Mouse (Mus musculus) stomach, embryonic 14.5 days (tissue): Measurements from ENCODE around the gene Gatb. TPM values are rescaled to one million over a fixed set of nuclear protein-coding genes. Genes with fewer than 3 reads are reported as not detected.

Experiments
- ATAC-seq: fragments of 200-750 bp; cut with Nextera tagmentation; 2 replicates; pipeline ENCODE4 v1.8.0; 2017; ENCODE audit warnings: low read depth, moderate TSS enrichment; ENCODE audit not compliant: insufficient number of reproducible peaks, insufficient read depth, low FRiP score
- H3K27ac ChIP-seq: fragments of 300-500 bp; sonication (generic); 2 replicates; pipeline ENCODE4 v1.5.1; 2014; ENCODE audit warnings: mild to moderate bottlenecking, low read length, moderate library complexity, mixed read lengths
- H3K27me3 ChIP-seq: fragments of 300-500 bp; sonication (generic); 2 replicates; pipeline ENCODE4 v1.6.1; 2014; ENCODE audit warnings: low read length, control low read depth, mixed read lengths; ENCODE audit not compliant: control insufficient read depth, insufficient read depth
- H3K36me3 ChIP-seq: fragments of 300-500 bp; sonication (generic); 2 replicates; pipeline ENCODE4 v1.6.1; 2014; ENCODE audit warnings: mild to moderate bottlenecking, control low read depth, low read length, moderate library complexity, mixed read lengths; ENCODE audit not compliant: control insufficient read depth, insufficient read depth
- H3K4me1 ChIP-seq: fragments of 300-500 bp; sonication (generic); 2 replicates; pipeline ENCODE4 v1.6.1; 2014; ENCODE audit warnings: low read length, control low read depth, mixed read lengths; ENCODE audit not compliant: control insufficient read depth, insufficient read depth
- H3K4me2 ChIP-seq: fragments of 300-500 bp; sonication (generic); replicated peaks from 2 replicates; pipeline ENCODE4 v1.6.1; 2014; ENCODE audit warnings: low read depth, low read length, control low read depth
- H3K4me3 ChIP-seq: fragments of 300-500 bp; sonication (generic); 2 replicates; pipeline ENCODE4 v1.5.1; 2014; ENCODE audit warnings: low read depth, low read length, control low read depth
- H3K9ac ChIP-seq: fragments of 300-500 bp; sonication (generic); replicated peaks from 2 replicates; pipeline ENCODE4 v1.6.1; 2014; ENCODE audit warnings: low read depth, mild to moderate bottlenecking, control low read depth, low read length, moderate library complexity, mixed read lengths
- H3K9me3 ChIP-seq: fragments of 300-500 bp; sonication (generic); 2 replicates; pipeline ENCODE4 v1.6.1; 2016; ENCODE audit warnings: low read depth, low read length, control low read depth; ENCODE audit not compliant: control insufficient read depth
- whole genome bisulfite sequencing: fragments of 180-500 bp; shearing (Covaris S2); extraction: QIAGEN DNeasy Blood & Tissue Kit; methylation state at CpG from one replicate; pipeline ENCODE4 v1.1.7; 2014; 5-methylcytosine and 5-hydroxymethylcytosine counted together
- polyA plus RNA-seq: library from polyadenylated mRNA; unstranded; fragments of >200 nt; fragmentation: Nextera tagmentation; extraction: Ambion mirVana; gene quantifications from 2 replicates; pipeline ENCODE4 v1.2.1, GENCODE M21; 2014

Gatb gene
- polyA plus RNA-seq, 1 experiment from 2014 or later, result 24.6 TPM

DNA sequence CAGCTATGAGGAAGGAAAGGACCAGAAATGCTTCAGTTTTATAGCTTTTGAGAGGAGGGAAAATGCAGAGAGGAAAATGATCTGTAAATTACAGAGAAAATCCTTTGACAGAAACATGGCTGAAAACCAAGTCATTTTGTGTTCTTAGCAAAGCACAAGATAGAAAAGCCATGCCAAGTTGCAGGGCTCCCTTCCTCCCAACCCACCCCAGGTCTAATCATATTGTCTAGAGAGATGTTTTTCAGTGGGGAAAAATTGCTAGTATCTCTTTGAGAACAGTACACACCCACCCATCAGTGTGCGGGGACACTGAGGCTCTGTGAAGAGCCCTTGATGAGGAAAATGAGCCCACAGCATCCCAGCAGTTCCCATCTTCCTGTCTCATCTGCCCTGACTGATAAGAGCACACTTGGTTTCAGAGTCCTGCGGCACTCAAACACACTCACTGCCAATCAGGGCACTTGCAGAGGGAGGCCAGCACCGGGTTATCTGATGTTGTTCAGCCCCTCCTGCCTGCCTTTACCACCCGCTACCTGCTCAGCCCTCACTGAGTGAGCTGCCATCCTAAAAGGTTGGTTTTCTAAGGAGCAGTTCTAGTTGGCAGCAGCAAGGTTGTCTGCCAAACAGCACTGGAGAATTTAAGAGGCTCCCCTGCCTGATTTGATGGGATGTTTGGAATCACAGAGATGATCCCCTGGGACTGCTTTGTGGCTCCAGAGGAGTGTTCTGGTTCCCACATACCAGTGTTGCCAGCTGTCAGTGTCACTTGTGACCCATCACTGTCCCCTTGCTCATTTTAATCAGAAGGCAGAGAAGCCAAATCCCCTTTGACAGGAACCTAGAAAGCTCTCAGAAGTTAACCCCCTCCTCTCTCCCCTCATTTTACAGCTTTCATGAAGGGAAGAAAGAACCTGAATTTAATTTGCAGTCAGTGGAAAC is 79.1 kb downstream of the Gatb start:
- H3K4me2 ChIP-seq, result no peak overlapping the region
- no peaks in the 10 kb centered on the region for H3K27me3 ChIP-seq
- H3K27ac ChIP-seq, result no peak overlapping the region
- no peak overlapping the region for H3K9ac ChIP-seq
- no peak overlapping the region for H3K4me3 ChIP-seq
- H3K4me1 ChIP-seq, result no peaks in the 10 kb centered on the region
- WGBS, result 67% methylated on average over 4 of the region's 4 CpGs
- no peak for ATAC-seq
- no peaks in the 10 kb centered on the region for H3K36me3 ChIP-seq
- no peaks in the 10 kb centered on the region for H3K9me3 ChIP-seq

- no peak overlapping the region for H3K27ac ChIP-seq
- H3K4me2 ChIP-seq, result no peak overlapping the region
- ATAC-seq, result no peak
- no peak overlapping the region for H3K9ac ChIP-seq
- no peaks in the 10 kb centered on the region for H3K36me3 ChIP-seq
- no peak overlapping the region for H3K4me3 ChIP-seq
- no peaks in the 10 kb centered on the region for H3K27me3 ChIP-seq
- 90% methylated on average over 3 of the region's 3 CpGs for WGBS
- no peaks in the 10 kb centered on the region for H3K9me3 ChIP-seq
- no peaks in the 10 kb centered on the region for H3K4me1 ChIP-seq
These were observed 81.6 kb downstream of the Gatb start for GRCm38 (mm10) chr3:85655538-85655937.

DNA sequence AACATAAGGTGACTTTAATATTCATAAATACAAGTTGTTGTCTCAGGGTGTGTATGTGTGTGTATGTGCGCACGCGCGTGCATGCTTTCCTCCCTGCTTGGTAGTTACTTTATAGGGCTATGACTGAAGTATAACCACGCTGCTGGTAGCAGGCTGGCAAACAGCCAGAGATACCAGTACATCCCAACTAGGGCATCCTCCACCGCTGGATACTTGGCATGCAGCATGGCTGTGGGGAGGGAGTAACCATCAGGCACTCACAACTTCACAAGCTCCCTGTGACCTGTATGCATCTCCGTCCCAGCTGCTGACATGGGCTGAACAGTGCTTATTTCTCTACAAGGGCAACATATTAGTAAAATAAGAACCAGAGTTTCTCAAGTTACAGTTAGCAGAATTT is 85.8 kb downstream of the Gatb start:
- ATAC-seq, result no peak
- no peaks in the 10 kb centered on the region for H3K27me3 ChIP-seq
- no peak overlapping the region for H3K4me2 ChIP-seq
- H3K9ac ChIP-seq, result no peak overlapping the region
- H3K4me3 ChIP-seq, result no peak overlapping the region
- 88% methylated on average over 7 of the region's 7 CpGs for WGBS
- H3K9me3 ChIP-seq, result no peaks in the 10 kb centered on the region
- no peaks in the 10 kb centered on the region for H3K4me1 ChIP-seq
- no peak overlapping the region for H3K27ac ChIP-seq
- no peaks in the 10 kb centered on the region for H3K36me3 ChIP-seq

- Histone ChIP-seq H3K4me3 (no peak overlapping the region), H3K9me3 (no peaks in the 10 kb centered on the region), H3K4me2 (no peak overlapping the region), H3K27me3 (no peaks in the 10 kb centered on the region), H3K36me3 (no peaks in the 10 kb centered on the region), H3K4me1 (no peaks in the 10 kb centered on the region), H3K9ac (no peak overlapping the region), H3K27ac (no peak overlapping the region)
- ATAC-seq, result no peak
- 77% methylated on average over 10 of the region's 10 CpGs for WGBS
These were observed 88.3 kb downstream of the Gatb start for GRCm38 (mm10) chr3:85661926-85662813.

GRCm38 (mm10) chr3:85663826-85664225 is 89.9 kb downstream of the Gatb start:
- Histone ChIP-seq H3K36me3 (no peaks in the 10 kb centered on the region), H3K27me3 (no peaks in the 10 kb centered on the region), H3K9ac (no peak overlapping the region), H3K27ac (no peak overlapping the region), H3K4me3 (no peak overlapping the region), H3K9me3 (no peaks in the 10 kb centered on the region), H3K4me1 (no peaks in the 10 kb centered on the region), H3K4me2 (no peak overlapping the region)
- WGBS, result 80% methylated on average over 5 of the region's 5 CpGs
- ATAC-seq, result no peak

- H3K27me3 ChIP-seq, result no peaks in the 10 kb centered on the region
- 79% methylated on average over 10 of the region's 10 CpGs for WGBS
- H3K4me1 ChIP-seq, result no peaks in the 10 kb centered on the region
- no peaks in the 10 kb centered on the region for H3K9me3 ChIP-seq
- ATAC-seq, result no peak
- H3K4me3 ChIP-seq, result no peak overlapping the region
- H3K36me3 ChIP-seq, result no peaks in the 10 kb centered on the region
- no peak overlapping the region for H3K4me2 ChIP-seq
- H3K9ac ChIP-seq, result no peak overlapping the region
- no peak overlapping the region for H3K27ac ChIP-seq
These were observed 90.8 kb downstream of the Gatb start for GRCm38 (mm10) chr3:85664591-85665171.

DNA sequence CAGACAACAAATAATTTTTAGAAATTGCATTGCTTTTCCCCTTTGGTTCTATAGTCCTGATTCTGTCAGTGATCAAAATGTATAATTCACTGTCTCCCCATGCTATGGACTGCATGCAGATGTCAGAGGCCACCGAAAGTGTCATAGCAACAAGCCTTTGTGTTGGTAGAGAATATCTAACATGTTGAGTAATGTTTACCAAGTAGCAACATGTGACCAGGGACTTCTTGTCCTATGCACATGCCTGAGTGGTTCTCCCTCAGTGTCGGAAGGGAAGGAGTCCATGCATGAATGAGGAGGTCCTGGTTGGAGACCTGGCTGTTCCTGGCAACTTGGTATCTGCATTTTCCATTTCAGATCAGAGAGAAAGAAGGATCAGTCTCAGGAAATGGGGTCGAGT is 92.2 kb downstream of the Gatb start:
- H3K9ac ChIP-seq, result no peak overlapping the region
- no peak overlapping the region for H3K4me3 ChIP-seq
- H3K9me3 ChIP-seq, result no peaks in the 10 kb centered on the region
- 62% methylated on average over 3 of the region's 3 CpGs for WGBS
- H3K4me1 ChIP-seq, result no peaks in the 10 kb centered on the region
- no peaks in the 10 kb centered on the region for H3K27me3 ChIP-seq
- no peak overlapping the region for H3K27ac ChIP-seq
- H3K4me2 ChIP-seq, result no peak overlapping the region
- ATAC-seq, result no peak
- no peaks in the 10 kb centered on the region for H3K36me3 ChIP-seq

GRCm38 (mm10) chr3:85666736-85667135 is 92.8 kb downstream of the Gatb start:
- Histone ChIP-seq H3K36me3 (no peaks in the 10 kb centered on the region), H3K27me3 (no peaks in the 10 kb centered on the region), H3K9ac (no peak overlapping the region), H3K4me3 (no peak overlapping the region), H3K9me3 (no peaks in the 10 kb centered on the region), H3K27ac (no peak overlapping the region), H3K4me2 (no peak overlapping the region), H3K4me1 (no peaks in the 10 kb centered on the region)
- ATAC-seq, result no peak
- WGBS, result 62% methylated on average over 12 of the region's 12 CpGs
